Mouse (Mus musculus) small intestine, adult 2 months (tissue): ENCODE results near the gene Msantd1.

Experiments
- CTCF ChIP-seq: fragments of 200-500 bp; IDR thresholded peaks from 2 replicates; pipeline ENCODE4 v1.5.1; 2012; ENCODE audit warnings: low read depth, mild to moderate bottlenecking, control low read depth, inconsistent platforms, low read length, moderate library complexity, mixed read lengths; ENCODE audit not compliant: insufficient replicate concordance, insufficient read length; ENCODE audit errors: extremely low read depth
- POLR2A ChIP-seq: fragments of 200-500 bp; IDR thresholded peaks from 2 replicates; pipeline ENCODE4 v1.6.1; 2012; ENCODE audit warnings: low read depth, mild to moderate bottlenecking, control low read depth, inconsistent platforms, low read length, moderate library complexity

DNA sequence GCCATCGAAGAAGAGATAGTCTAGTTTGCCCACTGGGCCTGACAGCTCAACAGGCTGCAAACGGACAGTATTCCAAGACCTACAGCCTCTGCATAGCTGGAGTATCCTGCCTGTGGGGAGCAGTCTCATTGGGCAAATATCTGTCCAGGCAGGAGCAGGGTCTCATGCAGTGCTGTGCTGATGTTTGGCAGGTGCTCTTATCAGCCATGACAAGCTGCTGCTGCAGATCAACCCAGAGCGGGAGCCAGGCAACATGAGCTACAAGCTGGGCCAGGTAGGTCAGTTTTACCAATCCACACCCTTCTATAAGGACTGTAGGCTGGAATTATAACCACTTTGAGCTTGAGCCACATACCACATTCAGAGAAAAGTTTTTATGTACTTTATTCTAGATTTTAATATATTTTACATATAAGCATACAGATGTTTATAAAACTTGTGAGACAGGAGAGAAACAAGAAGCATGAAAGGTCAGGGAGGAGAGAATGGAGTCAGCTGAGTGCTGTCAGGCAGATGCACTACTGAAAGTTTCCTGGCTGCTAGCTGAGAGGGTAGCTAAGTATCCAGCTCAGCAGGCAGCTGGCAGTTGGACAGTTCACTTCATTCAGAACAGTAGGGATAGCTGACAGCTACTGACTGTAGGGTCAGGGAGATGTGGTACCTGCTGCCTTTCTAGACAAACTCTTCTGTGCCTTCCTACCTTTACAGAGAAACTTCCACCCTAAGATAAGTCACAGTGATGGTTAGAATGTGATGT is 10.9 kb upstream of the Msantd1 start:
- TF ChIP-seq POLR2A, result no peak
- TF ChIP-seq CTCF, result no peak
